Mouse (Mus musculus) liver, embryonic 13.5 days (tissue): Measurements from ENCODE around the gene Ccdc39. TPM values are rescaled to one million over a fixed set of nuclear protein-coding genes. Genes with fewer than 3 reads are reported as not detected.

ENCODE experiments used
- polyA plus RNA-seq: library from polyadenylated mRNA; unstranded; fragments of >200 nt; fragmentation: Nextera tagmentation; extraction: Ambion mirVana; gene quantifications from 2 replicates; pipeline ENCODE4 v1.2.1, GENCODE M21; 2015

The Ccdc39 gene
- polyA plus RNA-seq, 1 experiment from 2014 or later, result 0.09 TPM

Other genes starting within 250 kb of the Ccdc39 start
- gene Ttc14, start 44.5 kb downstream of the Ccdc39 start, polyA plus RNA-seq, result 30.5 and 31.5 TPM in 2 replicates
- 31.9 and 40.2 TPM in 2 replicates for gene Fxr1, start 175.6 kb upstream of the Ccdc39 start, polyA plus RNA-seq
- gene Dnajc19, start 237.0 kb upstream of the Ccdc39 start, polyA plus RNA-seq, result 164 and 176 TPM in 2 replicates